Mouse (Mus musculus) cerebellum, adult 9-10 months (tissue): ENCODE data around the gene Nek11.
A peak's percentile ranks its signal among the peaks of the same experiment; 100 is the strongest.

Source experiments
- DNase-seq: peaks from one replicate; pipeline ENCODE4 v3.0.0; 2022

The Nek11 gene

GRCm38 (mm10) chr9:105395218-105395627 is at the start of gene Nek11, which contains the start of gene Aste1:
Gene Nek11, minus strand, starts transcription at chr9:105395524.
Gene Aste1, plus strand, starts transcription at chr9:105395392.
- peak; percentile 81 for DNase-seq

GRCm38 (mm10) chr9:105408549-105408948 is 13.2 kb upstream of the Nek11 start:
- DNase-seq = no peak

- no peak for DNase-seq
Observed at GRCm38 (mm10) chr9:105394720-105395119, 604 bp downstream of the Nek11 start.

GRCm38 (mm10) chr9:105390616-105391015 is 4.7 kb downstream of the Nek11 start:
- no peak for DNase-seq

- peak; percentile 58 for DNase-seq
Observed at GRCm38 (mm10) chr9:105389289-105389688, 6.0 kb downstream of the Nek11 start.

GRCm38 (mm10) chr9:105387403-105387802 is 7.9 kb downstream of the Nek11 start:
- DNase-seq = no peak

GRCm38 (mm10) chr9:105379533-105380145 is 15.7 kb downstream of the Nek11 start:
- no peak for DNase-seq

GRCm38 (mm10) chr9:105377622-105378021 is 17.7 kb downstream of the Nek11 start:
- DNase-seq = no peak

GRCm38 (mm10) chr9:105376954-105377530 is 18.3 kb downstream of the Nek11 start:
- no peak for DNase-seq

GRCm38 (mm10) chr9:105376411-105376810 is 18.9 kb downstream of the Nek11 start:
- DNase-seq = no peak

GRCm38 (mm10) chr9:105374361-105374760 is 21.0 kb downstream of the Nek11 start:
- no peak for DNase-seq

- no peak for DNase-seq
Observed at GRCm38 (mm10) chr9:105368605-105369004, 26.7 kb downstream of the Nek11 start.

- no peak for DNase-seq
Observed at GRCm38 (mm10) chr9:105366199-105366598, 29.1 kb downstream of the Nek11 start.

- DNase-seq = no peak
Observed at GRCm38 (mm10) chr9:105363520-105364231, 31.6 kb downstream of the Nek11 start.

- DNase-seq = no peak
Observed at GRCm38 (mm10) chr9:105362181-105362580, 33.1 kb downstream of the Nek11 start.

GRCm38 (mm10) chr9:105349034-105349433 is 46.3 kb downstream of the Nek11 start:
- no peak for DNase-seq

GRCm38 (mm10) chr9:105348242-105349031 is 46.9 kb downstream of the Nek11 start:
- no peak for DNase-seq

- no peak for DNase-seq
Observed at GRCm38 (mm10) chr9:105342994-105343656, 52.2 kb downstream of the Nek11 start.

- no peak for DNase-seq
Observed at GRCm38 (mm10) chr9:105342565-105342964, 52.8 kb downstream of the Nek11 start.

GRCm38 (mm10) chr9:105332436-105333016 is 62.8 kb downstream of the Nek11 start:
- no peak for DNase-seq

GRCm38 (mm10) chr9:105321856-105322255 is 73.5 kb downstream of the Nek11 start:
- no peak for DNase-seq

GRCm38 (mm10) chr9:105313250-105313649 is 82.1 kb downstream of the Nek11 start:
- no peak for DNase-seq
